Mouse (Mus musculus) lung, postnatal 0 days (tissue): Measurements from ENCODE around the gene Qrich2.

ENCODE experiments used
- CTCF ChIP-seq: IDR thresholded peaks from 2 replicates; pipeline ENCODE4 v1.5.1; 2016; ENCODE audit warnings: antibody characterized with exemption, mild to moderate bottlenecking
- EP300 ChIP-seq: IDR thresholded peaks from 2 replicates; pipeline ENCODE4 v1.6.1; 2016; ENCODE audit warnings: antibody characterized with exemption, mild to moderate bottlenecking, control low read depth

DNA sequence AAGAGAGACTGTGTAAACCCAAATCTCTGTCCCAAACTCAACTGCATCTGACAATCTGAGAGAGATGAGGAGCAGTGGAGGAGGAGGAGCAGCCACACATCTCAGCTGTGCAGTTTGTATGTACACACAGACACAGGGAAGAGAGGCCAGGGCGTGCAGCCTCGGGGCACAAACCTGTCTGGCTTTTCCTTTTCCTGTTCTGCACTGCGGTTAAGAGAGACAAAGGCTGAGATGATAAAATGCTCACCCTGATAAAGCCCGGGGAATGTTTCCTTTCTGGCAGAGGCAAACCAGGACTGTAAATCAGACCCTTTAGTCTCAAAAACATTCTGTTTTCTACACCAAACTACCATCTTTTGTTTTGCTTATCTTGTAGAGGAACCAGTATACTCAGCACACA lies 65.5 kb downstream of the Qrich2 start:
- TF ChIP-seq CTCF: no peak
- no peak for TF ChIP-seq EP300
